Mouse (Mus musculus) kidney, embryonic 14.5 days (tissue): ENCODE measurements around the gene Atat1. TPM values are rescaled to one million over a fixed set of nuclear protein-coding genes. Genes with fewer than 3 reads are reported as not detected.

Source experiments
- ATAC-seq: fragments of 200-750 bp; cut with Nextera tagmentation; 2 replicates; pipeline ENCODE4 v1.8.0; 2017; ENCODE audit warnings: moderate number of reproducible peaks, mild to moderate bottlenecking, moderate TSS enrichment, moderate library complexity; ENCODE audit not compliant: low FRiP score, low TSS enrichment
- H3K27ac ChIP-seq: fragments of 300-500 bp; sonication (generic); 2 replicates; pipeline ENCODE4 v1.5.1; 2014; ENCODE audit warnings: low read depth, mild to moderate bottlenecking, low read length, moderate library complexity, mixed read lengths
- H3K27me3 ChIP-seq: fragments of 300-500 bp; sonication (generic); 2 replicates; pipeline ENCODE4 v1.6.1; 2014; ENCODE audit warnings: mild to moderate bottlenecking, low read length; ENCODE audit not compliant: control insufficient read depth, insufficient read depth
- H3K36me3 ChIP-seq: fragments of 300-500 bp; sonication (generic); 2 replicates; pipeline ENCODE4 v1.6.1; 2014; ENCODE audit warnings: low read length, mixed read lengths; ENCODE audit not compliant: control insufficient read depth, insufficient read depth
- H3K4me1 ChIP-seq: fragments of 300-500 bp; sonication (generic); 2 replicates; pipeline ENCODE4 v1.6.1; 2014; ENCODE audit warnings: low read length, mixed read lengths; ENCODE audit not compliant: control insufficient read depth, insufficient read depth
- H3K4me2 ChIP-seq: fragments of 300-500 bp; sonication (generic); replicated peaks from 2 replicates; pipeline ENCODE4 v1.6.1; 2014; ENCODE audit warnings: low read depth, mild to moderate bottlenecking, low read length
- H3K4me3 ChIP-seq: fragments of 300-500 bp; sonication (generic); 2 replicates; pipeline ENCODE4 v1.5.1; 2014; ENCODE audit warnings: mild to moderate bottlenecking, low read length
- H3K9ac ChIP-seq: fragments of 300-500 bp; sonication (generic); 2 replicates; pipeline ENCODE4 v1.6.1; 2014; ENCODE audit warnings: low read depth, mild to moderate bottlenecking, low read length, moderate library complexity
- H3K9me3 ChIP-seq: fragments of 300-500 bp; sonication (generic); 2 replicates; pipeline ENCODE4 v1.6.1; 2016; ENCODE audit warnings: low read length; ENCODE audit not compliant: control insufficient read depth
- WGBS: fragments of 180-500 bp; shearing (Covaris S2); extraction: QIAGEN DNeasy Blood & Tissue Kit; methylation state at CpG from one replicate; pipeline ENCODE4 v1.1.7; 2014; 5-methylcytosine and 5-hydroxymethylcytosine counted together
- polyA plus RNA-seq: library from polyadenylated mRNA; unstranded; fragments of >200 nt; fragmentation: Nextera tagmentation; extraction: Ambion mirVana; gene quantifications from 2 replicates; pipeline ENCODE4 v1.2.1, GENCODE M21; 2014

Gene Atat1
- polyA plus RNA-seq, 1 experiment from 2014 or later = 92.2 TPM

DNA sequence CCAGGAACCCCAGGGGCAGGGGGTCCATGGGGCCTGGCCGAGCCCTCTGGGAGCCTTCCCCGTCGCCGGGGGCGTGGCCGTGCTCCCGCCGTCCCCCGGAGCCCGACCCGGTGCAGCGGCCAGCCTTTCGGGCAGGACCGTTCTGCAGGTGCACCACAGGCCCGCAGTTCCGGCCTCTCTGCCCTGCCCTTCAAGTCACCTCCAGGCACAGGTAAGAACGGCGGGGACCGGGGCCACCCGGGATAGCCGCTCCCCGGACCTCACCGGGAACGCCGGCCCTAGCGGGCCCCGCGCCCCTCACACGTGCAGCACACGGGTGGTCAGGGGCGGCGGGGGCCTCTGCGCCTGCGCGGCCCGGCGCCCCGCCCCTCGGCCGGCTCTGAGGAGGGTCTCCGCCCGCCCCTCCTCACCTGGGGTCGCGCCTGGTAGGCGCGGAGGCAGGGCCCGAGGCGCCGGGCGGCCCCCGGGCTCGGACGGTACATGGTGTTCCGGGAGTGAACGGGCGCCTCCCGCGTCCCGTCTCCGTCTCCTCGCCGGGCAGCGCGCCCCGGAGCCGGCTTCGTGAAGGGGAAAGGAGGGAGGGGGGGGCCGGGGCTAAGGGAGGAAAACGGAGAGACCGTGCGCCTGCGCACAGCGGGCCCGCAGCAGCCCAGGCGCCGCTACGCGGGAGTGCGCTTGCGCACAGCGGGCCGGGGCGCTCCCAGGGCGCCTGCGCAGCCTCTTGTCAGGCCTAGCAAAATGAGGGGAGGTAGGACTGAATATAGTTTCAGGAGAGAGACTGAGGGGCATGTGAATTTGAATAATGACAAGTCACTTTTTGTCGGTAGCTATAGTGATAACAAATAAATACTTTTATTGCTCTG lies 12.9 kb downstream of the Atat1 start, which contains the start of gene 2310061I04Rik:
Gene 2310061I04Rik (minus strand): TSS at position 651 of the 863 bp plus-strand sequence.
- Histone ChIP-seq H3K4me1 (peaks cover 12% of the 10 kb centered on the region), H3K27ac (peak within 1 kb of the TSS; percentile 82), H3K27me3 (no peaks in the 10 kb centered on the region), H3K9ac (peak within 1 kb of the TSS; percentile 89), H3K36me3 (peaks cover 57% of the 10 kb centered on the region), H3K4me2 (peak within 1 kb of the TSS; percentile 88), H3K9me3 (no peaks in the 10 kb centered on the region), H3K4me3 (peak within 1 kb of the TSS; percentile 83)
- under 1% methylated on average over 61 of the region's 86 CpGs for WGBS
- peak; percentile 93 for ATAC-seq

GRCm38 (mm10) chr17:35887725-35888124 lies 22.1 kb downstream of the Atat1 start:
- ATAC-seq = no peak
- H3K27me3 ChIP-seq = no peaks in the 10 kb centered on the region
- 72% methylated on average over 17 of the region's 17 CpGs for WGBS
- H3K4me2 ChIP-seq = no peak overlapping the region
- H3K9ac ChIP-seq = no peak overlapping the region
- no peaks in the 10 kb centered on the region for H3K4me1 ChIP-seq
- no peak overlapping the region for H3K4me3 ChIP-seq
- H3K9me3 ChIP-seq = no peaks in the 10 kb centered on the region
- no peak overlapping the region for H3K27ac ChIP-seq
- peaks cover 94% of the 10 kb centered on the region for H3K36me3 ChIP-seq

GRCm38 (mm10) chr17:35883777-35884176 lies 26.1 kb downstream of the Atat1 start:
- Histone ChIP-seq H3K4me3 (no peak overlapping the region), H3K27me3 (no peaks in the 10 kb centered on the region), H3K36me3 (peaks cover 70% of the 10 kb centered on the region), H3K9ac (no peak overlapping the region), H3K27ac (no peak overlapping the region), H3K9me3 (no peaks in the 10 kb centered on the region), H3K4me1 (no peaks in the 10 kb centered on the region; the same call in 1 of the 2 replicates), H3K4me2 (no peak overlapping the region)
- no peak for ATAC-seq
- 97% methylated on average over 14 of the region's 14 CpGs for WGBS

- Histone ChIP-seq H3K27ac (no peak overlapping the region), H3K4me2 (no peak overlapping the region), H3K4me3 (no peak overlapping the region), H3K9ac (no peak overlapping the region), H3K27me3 (no peaks in the 10 kb centered on the region), H3K4me1 (no peaks in the 10 kb centered on the region; the same call in 1 of the 2 replicates), H3K9me3 (no peaks in the 10 kb centered on the region), H3K36me3 (peaks cover 61% of the 10 kb centered on the region)
- ATAC-seq = no peak
- WGBS = 93% methylated on average over 17 of the region's 17 CpGs
Measured at GRCm38 (mm10) chr17:35882924-35883323, 27.0 kb downstream of the Atat1 start.

GRCm38 (mm10) chr17:35879245-35880057 lies 30.4 kb downstream of the Atat1 start, which contains the start of gene Dhx16:
Dhx16 (plus strand) TSS chr17:35879819.
- Histone ChIP-seq H3K4me1 (no peaks in the 10 kb centered on the region; the same call in 1 of the 2 replicates), H3K36me3 (peaks cover 47% of the 10 kb centered on the region), H3K9ac (peak within 1 kb of the TSS; percentile 91), H3K4me2 (peak within 1 kb of the TSS; percentile 63), H3K27me3 (no peaks in the 10 kb centered on the region), H3K4me3 (peak within 1 kb of the TSS; percentile 98), H3K9me3 (no peaks in the 10 kb centered on the region), H3K27ac (no peak within 1 kb of the TSS)
- ATAC-seq = peak; percentile 90
- WGBS = 6% methylated on average over 66 of the region's 66 CpGs

- no peak for ATAC-seq
- H3K27me3 ChIP-seq = no peaks in the 10 kb centered on the region
- 81% methylated on average over 6 of the region's 6 CpGs for WGBS
- H3K9ac ChIP-seq = no peak overlapping the region
- H3K4me1 ChIP-seq = peaks cover 5% of the 10 kb centered on the region
- H3K9me3 ChIP-seq = no peaks in the 10 kb centered on the region
- H3K4me2 ChIP-seq = no peak overlapping the region
- H3K36me3 ChIP-seq = peaks cover 31% of the 10 kb centered on the region
- H3K27ac ChIP-seq = no peak overlapping the region
- no peak overlapping the region for H3K4me3 ChIP-seq
Measured at GRCm38 (mm10) chr17:35874721-35875120, 35.2 kb downstream of the Atat1 start.

DNA sequence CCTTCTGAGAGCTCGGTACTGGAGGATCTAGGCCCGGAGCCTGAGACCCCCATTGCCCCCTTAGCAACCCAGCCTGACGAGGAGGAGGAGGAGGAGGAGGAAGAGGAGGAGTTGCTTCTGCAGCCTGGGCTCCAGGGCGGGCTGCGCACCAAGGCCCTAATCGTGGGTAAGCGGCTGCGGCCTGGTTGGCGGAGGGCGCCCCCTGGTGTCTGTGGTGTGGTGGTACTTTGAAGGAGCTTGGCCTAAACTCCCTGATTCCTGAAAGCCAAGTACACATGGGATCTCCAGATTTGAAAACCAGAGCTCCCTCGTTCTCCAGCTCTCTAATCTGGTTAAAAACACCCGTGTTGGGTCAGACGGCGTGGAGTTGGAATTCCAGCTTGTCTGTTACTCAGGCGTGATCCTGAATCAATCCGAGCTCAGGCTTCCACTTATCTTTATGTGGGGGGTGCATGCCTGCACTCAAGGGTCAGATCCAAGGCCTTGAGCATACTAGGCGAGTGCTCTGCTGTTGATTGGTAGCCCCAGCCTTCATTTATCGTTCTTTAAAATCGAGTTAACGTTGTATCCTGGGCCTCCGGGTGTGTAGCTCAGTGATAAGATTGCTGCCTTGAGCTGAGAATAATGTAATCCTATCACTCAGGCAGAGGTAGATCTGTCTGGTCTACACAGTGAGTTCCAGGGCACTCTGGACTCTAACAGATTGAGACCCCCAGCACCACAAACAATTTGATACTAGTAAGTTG lies 35.9 kb downstream of the Atat1 start:
- H3K9me3 ChIP-seq = no peaks in the 10 kb centered on the region
- 36% methylated on average over 21 of the region's 21 CpGs for WGBS
- no peak overlapping the region for H3K27ac ChIP-seq
- no peak overlapping the region for H3K9ac ChIP-seq
- no peak overlapping the region for H3K4me2 ChIP-seq
- no peaks in the 10 kb centered on the region for H3K27me3 ChIP-seq
- peak; percentile 61; the same call in 1 of the 2 replicates for ATAC-seq
- H3K36me3 ChIP-seq = peaks cover 31% of the 10 kb centered on the region
- H3K4me1 ChIP-seq = peaks cover 13% of the 10 kb centered on the region
- H3K4me3 ChIP-seq = no peak overlapping the region

GRCm38 (mm10) chr17:35870884-35871696 lies 38.8 kb downstream of the Atat1 start:
- WGBS = 78% methylated on average over 8 of the region's 8 CpGs
- H3K9ac ChIP-seq = 0 out of 2 replicates have a peak overlapping the region, but pooled peaks have one; percentile 8
- peak overlapping the region; percentile 58; the same call in 1 of the 2 replicates for H3K4me2 ChIP-seq
- H3K27me3 ChIP-seq = no peaks in the 10 kb centered on the region
- H3K27ac ChIP-seq = peak overlapping the region; percentile 74; the same call in 1 of the 2 replicates
- H3K9me3 ChIP-seq = no peaks in the 10 kb centered on the region
- peaks cover 27% of the 10 kb centered on the region for H3K36me3 ChIP-seq
- peak overlapping the region; percentile 54; the same call in 1 of the 2 replicates for H3K4me3 ChIP-seq
- H3K4me1 ChIP-seq = peaks cover 33% of the 10 kb centered on the region
- no peak for ATAC-seq
